Mouse (Mus musculus): Measurements from ENCODE around the gene 1700034J05Rik. TPM values are rescaled to one million over a fixed set of nuclear protein-coding genes. Genes with fewer than 3 reads are reported as not detected.

Gene 1700034J05Rik
- polyA plus RNA-seq, 1 experiment, result not detected

DNA sequence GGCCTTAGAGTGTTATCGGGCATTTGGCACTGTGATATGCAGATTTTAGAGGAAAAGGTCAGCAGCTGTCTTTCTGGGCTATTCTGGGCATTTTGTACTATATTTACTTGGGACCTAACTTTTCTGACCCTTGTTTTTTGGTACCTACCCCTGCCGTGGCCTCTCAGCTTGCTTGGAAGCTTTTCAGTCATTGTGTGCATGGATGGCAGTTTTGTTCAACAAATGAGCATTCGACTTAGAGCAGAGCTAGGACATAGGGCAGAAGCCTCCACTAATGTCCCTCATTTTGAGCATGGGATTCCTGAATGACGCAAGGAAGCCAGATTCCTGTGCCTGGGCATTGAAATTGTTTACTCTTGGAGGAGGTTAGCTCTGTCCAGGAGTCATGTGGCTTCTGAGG lies 9.4 kb downstream of the 1700034J05Rik start:
- peaks cover 32% of the 10 kb centered on the region for H3K4me1 ChIP-seq (ENCODE audit: control insufficient read depth, insufficient read depth, low read length)
- DNase-seq, result no peak
- peak overlapping the region; percentile 31 for H3K27ac ChIP-seq (ENCODE audit: insufficient read depth, low read depth, low read length)
- H3K4me3 ChIP-seq (ENCODE audit: insufficient read depth, low read depth, low read length), result no peak overlapping the region
- no peak for TF ChIP-seq POLR2A (IDR thresholded peaks at IDR 0.05; ENCODE audit: low read depth, low read length)
- no peak for TF ChIP-seq CTCF (conservative IDR thresholded peaks at IDR 0.05; ENCODE audit: insufficient read depth, insufficient read length, low read depth, low read length)
- 33% methylated on average over 4 of the region's 4 CpGs for WGBS
- no peaks in the 10 kb centered on the region for H3K36me3 ChIP-seq (ENCODE audit: control insufficient read depth, insufficient read depth, low read length)
- H3K27me3 ChIP-seq (replicated peaks; ENCODE audit: control insufficient read depth, insufficient read depth, low read length), result no peaks in the 10 kb centered on the region

- Histone ChIP-seq H3K4me3 (ENCODE audit: insufficient read depth, low read depth, low read length) (no peak overlapping the region), H3K36me3 (ENCODE audit: control insufficient read depth, insufficient read depth, low read length) (no peaks in the 10 kb centered on the region), H3K4me1 (ENCODE audit: control insufficient read depth, insufficient read depth, low read length) (peaks cover 33% of the 10 kb centered on the region), H3K27me3 (replicated peaks; ENCODE audit: control insufficient read depth, insufficient read depth, low read length) (no peaks in the 10 kb centered on the region), H3K27ac (ENCODE audit: insufficient read depth, low read depth, low read length) (no peak overlapping the region)
- no peak for DNase-seq
- TF ChIP-seq POLR2A (IDR thresholded peaks at IDR 0.05; ENCODE audit: low read depth, low read length) (no peak), CTCF (conservative IDR thresholded peaks at IDR 0.05; ENCODE audit: insufficient read depth, insufficient read length, low read depth, low read length) (no peak)
Observed at GRCm38 (mm10) chr6:146944009-146944408, 10.2 kb downstream of the 1700034J05Rik start.

DNA sequence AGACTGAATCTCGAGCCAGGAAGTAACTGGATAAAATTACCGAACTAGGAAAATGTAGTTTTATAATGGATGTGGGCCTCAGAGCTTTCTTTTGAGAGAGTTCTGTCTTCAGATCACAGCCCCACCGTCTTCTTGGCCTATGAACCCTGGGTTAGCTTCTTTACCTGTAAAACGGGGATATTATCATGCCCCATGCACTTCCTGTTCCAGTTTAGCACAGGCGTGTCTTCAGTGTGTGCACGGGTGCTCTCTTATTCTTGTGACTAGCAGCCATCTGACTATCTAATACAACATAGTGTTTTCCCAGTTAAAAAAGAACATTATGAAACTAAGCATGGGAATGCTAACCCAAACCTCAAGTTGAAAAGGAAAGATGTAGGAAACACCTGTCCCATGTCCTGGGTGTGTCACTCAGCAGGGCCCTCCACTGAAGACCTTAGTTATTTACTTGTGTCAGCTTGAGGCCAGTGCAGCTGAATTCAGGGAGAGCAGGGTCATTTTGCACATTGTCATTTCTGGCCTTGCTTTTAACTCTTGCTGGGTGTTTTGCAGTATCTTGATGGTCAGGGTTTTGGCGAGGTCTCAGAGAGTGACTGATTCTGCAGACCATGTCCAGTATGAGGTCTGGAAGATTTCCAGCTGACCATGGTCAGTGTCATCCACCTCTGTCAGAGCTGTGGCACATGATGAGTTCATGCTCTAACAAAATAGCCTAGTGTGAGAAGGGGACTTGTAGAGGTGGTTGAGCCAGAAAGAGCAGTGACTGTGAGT lies 12.5 kb downstream of the 1700034J05Rik start:
- WGBS, result 60% methylated on average over 7 of the region's 7 CpGs
- Histone ChIP-seq H3K4me3 (ENCODE audit: insufficient read depth, low read depth, low read length) (no peak overlapping the region), H3K27me3 (replicated peaks; ENCODE audit: control insufficient read depth, insufficient read depth, low read length) (no peaks in the 10 kb centered on the region), H3K27ac (ENCODE audit: insufficient read depth, low read depth, low read length) (no peak overlapping the region), H3K36me3 (ENCODE audit: control insufficient read depth, insufficient read depth, low read length) (no peaks in the 10 kb centered on the region), H3K4me1 (ENCODE audit: control insufficient read depth, insufficient read depth, low read length) (peaks cover 20% of the 10 kb centered on the region)
- no peak for TF ChIP-seq CTCF (conservative IDR thresholded peaks at IDR 0.05; ENCODE audit: insufficient read depth, insufficient read length, low read depth, low read length)
- TF ChIP-seq POLR2A (IDR thresholded peaks at IDR 0.05; ENCODE audit: low read depth, low read length), result no peak
- no peak for DNase-seq

DNA sequence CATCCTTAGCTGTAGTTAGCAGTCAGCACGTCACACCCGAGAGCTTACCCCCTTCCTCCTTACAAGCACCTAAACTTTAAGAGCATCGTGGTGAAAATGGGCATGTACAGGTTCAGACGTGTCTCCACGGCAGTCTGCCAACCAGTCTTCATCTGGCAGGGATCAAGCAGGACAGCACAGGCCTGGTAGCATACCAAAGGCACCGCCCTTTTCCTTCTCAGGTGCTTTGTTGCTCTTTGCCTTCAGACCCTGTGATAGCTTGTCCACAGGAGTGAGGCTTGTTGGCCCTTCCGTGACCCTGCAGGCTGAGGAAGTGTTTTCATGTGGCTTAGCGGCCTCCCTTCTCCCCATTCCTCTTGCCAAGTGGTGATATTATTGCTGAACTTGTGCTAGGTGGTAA lies 15.2 kb downstream of the 1700034J05Rik start:
- peak; percentile 50 for DNase-seq
- Histone ChIP-seq H3K27me3 (replicated peaks; ENCODE audit: control insufficient read depth, insufficient read depth, low read length) (no peaks in the 10 kb centered on the region), H3K36me3 (ENCODE audit: control insufficient read depth, insufficient read depth, low read length) (no peaks in the 10 kb centered on the region), H3K27ac (ENCODE audit: insufficient read depth, low read depth, low read length) (no peak overlapping the region; the same call in 1 of the 2 replicates), H3K4me1 (ENCODE audit: control insufficient read depth, insufficient read depth, low read length) (peaks cover 7% of the 10 kb centered on the region), H3K4me3 (ENCODE audit: insufficient read depth, low read depth, low read length) (no peak overlapping the region)
- no peak for TF ChIP-seq POLR2A (IDR thresholded peaks at IDR 0.05; ENCODE audit: low read depth, low read length)
- no peak for TF ChIP-seq CTCF (conservative IDR thresholded peaks at IDR 0.05; ENCODE audit: insufficient read depth, insufficient read length, low read depth, low read length)
- 54% methylated on average over 8 of the region's 8 CpGs for WGBS

DNA sequence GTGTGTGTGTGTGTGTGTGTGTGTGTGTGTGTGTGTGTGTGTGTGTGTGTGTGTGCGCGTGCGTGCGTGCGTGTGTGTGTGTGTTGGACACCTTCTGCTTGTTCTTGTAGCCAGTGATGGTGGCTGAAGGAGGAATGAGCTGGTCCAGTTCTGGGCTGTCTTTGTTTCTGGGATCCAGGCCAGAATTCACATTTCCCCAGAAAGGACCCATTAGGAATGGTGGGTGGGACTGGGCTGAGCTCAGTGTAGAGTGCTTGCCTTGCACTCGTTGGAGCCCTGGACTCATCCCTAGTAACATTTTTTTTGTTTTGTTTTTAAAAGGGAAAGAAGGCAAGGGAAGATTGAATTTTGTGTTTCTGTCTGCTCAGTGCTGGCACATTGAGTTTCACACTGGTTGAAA lies 18.3 kb downstream of the 1700034J05Rik start:
- peaks cover 18% of the 10 kb centered on the region for H3K4me1 ChIP-seq (ENCODE audit: control insufficient read depth, insufficient read depth, low read length)
- TF ChIP-seq POLR2A (IDR thresholded peaks at IDR 0.05; ENCODE audit: low read depth, low read length), result no peak
- TF ChIP-seq CTCF (conservative IDR thresholded peaks at IDR 0.05; ENCODE audit: insufficient read depth, insufficient read length, low read depth, low read length), result no peak
- no peaks in the 10 kb centered on the region for H3K36me3 ChIP-seq (ENCODE audit: control insufficient read depth, insufficient read depth, low read length)
- peak; percentile 77 for DNase-seq
- whole genome bisulfite sequencing, result 64% methylated on average over 6 of the region's 6 CpGs
- H3K27me3 ChIP-seq (replicated peaks; ENCODE audit: control insufficient read depth, insufficient read depth, low read length), result no peaks in the 10 kb centered on the region
- no peak overlapping the region for H3K4me3 ChIP-seq (ENCODE audit: insufficient read depth, low read depth, low read length)
- no peak overlapping the region for H3K27ac ChIP-seq (ENCODE audit: insufficient read depth, low read depth, low read length)

GRCm38 (mm10) chr6:146933123-146933522 lies 21.1 kb downstream of the 1700034J05Rik start:
- H3K4me1 ChIP-seq (ENCODE audit: control insufficient read depth, insufficient read depth, low read length), result peaks cover 27% of the 10 kb centered on the region
- no peak for TF ChIP-seq CTCF (conservative IDR thresholded peaks at IDR 0.05; ENCODE audit: insufficient read depth, insufficient read length, low read depth, low read length)
- TF ChIP-seq POLR2A (IDR thresholded peaks at IDR 0.05; ENCODE audit: low read depth, low read length), result no peak
- H3K27ac ChIP-seq (ENCODE audit: insufficient read depth, low read depth, low read length), result peak overlapping the region; percentile 59; the same call in 1 of the 2 replicates
- DNase-seq, result peak; percentile 83
- no peak overlapping the region for H3K4me3 ChIP-seq (ENCODE audit: insufficient read depth, low read depth, low read length)
- no peaks in the 10 kb centered on the region for H3K36me3 ChIP-seq (ENCODE audit: control insufficient read depth, insufficient read depth, low read length)
- H3K27me3 ChIP-seq (replicated peaks; ENCODE audit: control insufficient read depth, insufficient read depth, low read length), result no peaks in the 10 kb centered on the region
- WGBS, result 31% methylated on average over 6 of the region's 6 CpGs

- no peaks in the 10 kb centered on the region for H3K36me3 ChIP-seq (ENCODE audit: control insufficient read depth, insufficient read depth, low read length)
- DNase-seq, result no peak
- peaks cover 34% of the 10 kb centered on the region for H3K4me1 ChIP-seq (ENCODE audit: control insufficient read depth, insufficient read depth, low read length)
- H3K27me3 ChIP-seq (replicated peaks; ENCODE audit: control insufficient read depth, insufficient read depth, low read length), result no peaks in the 10 kb centered on the region
- H3K4me3 ChIP-seq (ENCODE audit: insufficient read depth, low read depth, low read length), result no peak overlapping the region
- TF ChIP-seq CTCF (conservative IDR thresholded peaks at IDR 0.05; ENCODE audit: insufficient read depth, insufficient read length, low read depth, low read length) (no peak), POLR2A (IDR thresholded peaks at IDR 0.05; ENCODE audit: low read depth, low read length) (no peak)
- WGBS, result 88% methylated on average over 2 of the region's 2 CpGs
- H3K27ac ChIP-seq (ENCODE audit: insufficient read depth, low read depth, low read length), result no peak overlapping the region
Observed at GRCm38 (mm10) chr6:146929031-146929430, 25.2 kb downstream of the 1700034J05Rik start.
